Mouse (Mus musculus) embryonic fibroblast, embryonic 13.5 days (primary cell): Measurements from ENCODE around the gene Herc2.

Experiments
- CTCF ChIP-seq: IDR thresholded peaks from 2 replicates; pipeline ENCODE4 v1.5.1; 2011; ENCODE audit warnings: mild to moderate bottlenecking, control low read depth, low read length, moderate library complexity, borderline replicate concordance; ENCODE audit not compliant: insufficient read depth
- POLR2A ChIP-seq: IDR thresholded peaks from 2 replicates; pipeline ENCODE4 v1.6.1; 2011; ENCODE audit warnings: low read depth, mild to moderate bottlenecking, control low read depth, low read length, moderate library complexity

DNA sequence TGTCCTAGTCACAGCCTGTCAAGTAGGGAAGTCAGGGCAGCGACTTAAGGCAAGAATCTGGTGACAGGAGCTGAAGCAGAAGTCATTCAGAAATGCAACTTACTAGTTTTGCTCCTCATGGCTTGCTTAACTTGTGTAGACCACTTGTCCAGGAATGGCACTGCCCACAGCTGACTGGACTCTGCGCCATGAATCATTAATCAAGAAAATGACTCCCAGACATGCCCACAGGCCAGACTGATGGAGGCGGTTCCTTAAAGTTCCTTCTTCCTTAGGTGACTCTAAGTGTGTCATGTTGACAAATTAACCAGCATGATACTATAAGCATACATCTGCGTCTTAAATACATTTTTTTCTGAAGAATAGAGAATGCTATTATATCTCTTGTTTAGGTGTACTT is 113.3 kb downstream of the Herc2 start:
- TF ChIP-seq POLR2A (no peak), CTCF (no peak)
